Mouse (Mus musculus) liver (tissue): ENCODE results near the gene Zfp654.

Source experiments
- DNase-seq: peaks from one replicate; pipeline ENCODE4 v3.0.0-alpha.2; 2020; ENCODE audit warnings: mixed read lengths

The Zfp654 gene

GRCm38 (mm10) chr16:64758561-64759244 lies 92.7 kb downstream of the Zfp654 start:
- DNase-seq = no peak

DNA sequence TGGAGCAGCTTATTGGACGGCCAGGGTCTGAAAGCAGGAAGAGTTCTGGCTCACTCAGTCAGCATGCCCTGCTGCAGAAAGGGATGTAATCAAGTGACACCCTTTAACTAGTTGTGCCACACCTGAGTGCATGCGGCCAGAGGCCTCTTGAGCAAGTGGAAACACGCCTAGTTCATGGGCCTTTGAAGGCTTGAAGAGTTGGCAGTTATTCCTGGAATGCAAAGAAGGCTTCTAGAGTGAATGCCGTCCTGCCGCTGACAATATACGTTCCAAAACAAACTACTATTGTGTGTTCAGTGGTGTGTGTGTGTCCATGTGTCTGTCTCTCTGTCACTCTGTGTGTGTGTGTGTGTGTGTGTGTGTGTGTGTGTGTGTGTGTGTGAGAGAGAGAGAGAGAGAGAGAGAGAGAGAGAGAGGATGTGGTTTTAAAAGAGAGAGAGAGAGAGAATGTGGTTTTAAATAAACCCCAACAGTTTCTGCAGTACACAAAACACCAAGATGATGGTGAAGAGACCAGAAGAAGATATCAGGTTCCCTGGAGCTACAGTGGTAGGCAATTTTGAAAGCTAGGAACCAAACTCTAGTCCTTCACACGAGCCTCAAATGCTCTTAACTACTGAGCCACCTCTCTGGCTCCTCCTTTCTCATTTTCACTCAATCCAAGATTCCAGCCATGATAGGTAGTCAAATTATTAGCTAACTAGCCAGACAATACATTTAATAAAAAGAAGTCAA lies 93.6 kb downstream of the Zfp654 start:
- no peak for DNase-seq

GRCm38 (mm10) chr16:64756321-64756720 lies 95.1 kb downstream of the Zfp654 start:
- no peak for DNase-seq

DNA sequence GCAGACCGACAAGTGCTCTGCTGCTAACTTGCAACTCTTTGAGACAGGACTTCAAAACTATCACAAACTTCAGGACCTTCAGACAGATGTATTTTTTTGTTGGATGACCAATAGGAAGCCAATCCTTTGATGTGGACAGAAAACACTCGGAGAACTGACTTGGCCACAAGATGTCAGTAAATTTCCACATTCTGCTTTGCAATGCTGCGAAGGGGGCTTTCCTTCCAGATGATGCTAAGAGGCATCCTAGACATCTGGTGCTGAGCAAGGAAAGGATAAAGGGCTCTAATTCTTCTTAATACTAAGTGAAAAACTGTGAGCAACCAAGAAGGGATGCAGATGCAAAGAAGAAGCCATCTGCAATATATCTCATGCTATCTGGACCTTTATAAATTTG lies 96.7 kb downstream of the Zfp654 start:
- DNase-seq = no peak

GRCm38 (mm10) chr16:64753990-64754742 lies 97.3 kb downstream of the Zfp654 start:
- DNase-seq = no peak

- peak; percentile 67 for DNase-seq
These were observed 103.2 kb downstream of the Zfp654 start for GRCm38 (mm10) chr16:64748237-64748636.

DNA sequence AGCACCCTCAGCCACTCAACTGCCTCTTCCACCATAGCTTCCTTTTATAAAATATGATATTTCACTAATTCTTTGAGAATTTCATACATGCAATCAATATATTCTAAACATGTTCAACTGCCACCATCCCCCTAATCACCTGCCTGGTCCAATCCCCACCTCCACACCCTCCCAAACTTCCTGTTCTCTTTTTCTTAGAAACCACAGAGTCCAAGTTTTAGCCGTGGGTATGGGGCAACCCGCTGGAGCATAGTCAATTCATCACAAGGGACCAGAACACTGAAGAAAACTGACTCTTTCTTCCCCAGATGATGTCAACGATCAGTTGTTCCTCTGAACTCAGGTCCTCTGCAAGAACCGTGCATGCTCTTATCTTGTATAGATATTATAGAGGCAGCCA lies 106.4 kb downstream of the Zfp654 start:
- no peak for DNase-seq

- no peak for DNase-seq
These were observed 114.2 kb downstream of the Zfp654 start for GRCm38 (mm10) chr16:64737289-64737688.
